Mouse (Mus musculus): ENCODE results near the gene Gm10439. TPM values are rescaled to one million over a fixed set of nuclear protein-coding genes. Genes with fewer than 3 reads are reported as not detected.
"Not testable (repeated sequence)": the region's sequence is repeated elsewhere in the genome, so short reads cannot be mapped to it uniquely, and the experiment has no call there.

Gm10439 gene
- not detected for total RNA-seq (2021)

GRCm38 (mm10) chrX:149594270-149594669 lies at the start of gene Gm10439:
Gene Gm10439, plus strand, starts transcription at chrX:149594570.
- intact Hi-C loops (cut with DNase I); DNase-seq (ENCODE audit: low spot score in 2 of 2): not testable (repeated sequence)

Other genes starting within 250 kb of the Gm10439 start
- not detected for gene Gm15085, start 147.0 kb upstream of the Gm10439 start, total RNA-seq (2021)
- not detected for gene Gm15097, start 189.9 kb downstream of the Gm10439 start, total RNA-seq (2021)

Data from left cerebral cortex, postnatal 36 days (tissue).